Mouse (Mus musculus): Measurements from ENCODE around the gene Gm20518.

Gene Gm20518

DNA sequence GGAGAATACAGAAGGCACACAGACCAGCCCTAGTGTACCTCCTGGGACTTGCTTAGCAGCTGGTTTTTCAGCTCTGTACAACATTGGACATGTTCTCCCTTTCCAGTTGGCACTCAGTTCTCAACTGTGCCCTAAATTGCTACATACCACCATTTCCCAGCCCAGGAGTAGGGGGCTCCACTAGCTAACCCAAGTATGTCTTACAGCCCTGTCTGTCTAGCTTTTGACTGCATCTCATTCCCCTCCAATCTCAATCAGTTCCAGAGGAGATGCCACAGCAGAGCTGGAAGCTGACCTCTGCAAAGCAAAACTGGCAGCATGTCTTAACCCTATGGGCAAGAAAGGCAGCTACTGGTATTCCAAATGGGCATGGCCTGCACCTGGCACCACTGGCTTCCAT is 4.6 kb upstream of the Gm20518 start:
- DNase-seq (ENCODE audit: low read depth, low spot score): no peak

GRCm38 (mm10) chr16:17893923-17894322 is 2.5 kb upstream of the Gm20518 start, which contains the start of gene Tssk1:
Gene Tssk1 (plus strand): TSS chr16:17894223.
- no peak for DNase-seq (ENCODE audit: low read depth, low spot score)

GRCm38 (mm10) chr16:17892606-17893005 is 1.1 kb upstream of the Gm20518 start:
- no peak for DNase-seq (ENCODE audit: low read depth, low spot score)

DNA sequence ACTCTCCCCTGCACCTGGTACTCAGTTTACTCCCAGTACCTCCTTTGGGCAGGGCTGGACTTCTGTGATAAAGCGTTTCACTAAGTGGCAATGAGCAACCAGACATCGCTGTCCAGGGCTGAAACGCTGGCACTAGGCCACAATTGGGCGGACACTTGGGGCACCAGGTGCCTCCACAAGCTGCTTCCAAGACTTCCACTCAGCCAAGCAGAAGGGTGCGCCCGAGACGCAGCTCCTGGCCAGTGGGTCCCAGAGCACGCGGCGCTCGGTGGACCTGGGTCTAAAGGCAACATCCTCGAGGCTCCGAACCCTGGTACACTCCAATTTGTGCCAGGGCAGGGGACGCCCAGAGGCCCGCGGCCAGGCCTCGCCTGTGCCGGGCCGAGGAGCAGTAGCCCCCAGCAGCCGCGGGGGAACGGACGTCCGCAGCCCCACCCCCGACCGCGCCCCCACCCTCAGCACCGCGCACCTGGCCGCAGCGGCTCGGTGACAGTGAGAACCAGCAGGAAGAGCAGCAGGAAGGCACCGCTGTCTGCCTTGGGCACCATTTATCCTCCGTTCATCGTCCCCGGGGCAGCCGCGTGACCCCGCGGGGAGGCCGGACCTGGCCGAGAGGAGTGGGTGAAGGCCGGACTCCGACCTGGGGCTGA is 429 bp downstream of the Gm20518 start:
- DNase-seq (ENCODE audit: low read depth, low spot score): peak; percentile 35

- DNase-seq (ENCODE audit: low read depth, low spot score): no peak
Observed at GRCm38 (mm10) chr16:17890342-17890727, 1.1 kb downstream of the Gm20518 start.

- no peak for DNase-seq (ENCODE audit: low read depth, low spot score)
Observed at GRCm38 (mm10) chr16:17889689-17890341, 1.7 kb downstream of the Gm20518 start.

DNA sequence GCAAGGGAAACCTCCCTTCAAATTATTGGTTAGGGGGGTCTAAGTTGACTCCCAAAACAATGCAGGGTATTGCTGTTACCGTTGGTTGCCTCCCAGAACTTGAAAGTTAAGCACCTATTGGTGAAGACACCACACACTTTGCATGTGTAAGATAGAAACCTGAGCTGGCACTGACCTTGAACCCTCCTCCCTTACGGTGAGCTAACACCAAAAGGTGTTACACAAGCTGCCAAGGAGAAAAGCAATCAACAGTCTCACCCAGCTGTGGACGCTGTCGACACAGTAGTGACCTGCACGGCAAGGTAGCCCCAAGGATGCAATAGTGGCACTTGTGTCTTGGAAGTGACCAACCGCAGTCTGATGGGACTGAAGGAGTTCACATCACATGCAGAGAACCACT is 7.4 kb downstream of the Gm20518 start:
- no peak for DNase-seq (ENCODE audit: low read depth, low spot score)

DNA sequence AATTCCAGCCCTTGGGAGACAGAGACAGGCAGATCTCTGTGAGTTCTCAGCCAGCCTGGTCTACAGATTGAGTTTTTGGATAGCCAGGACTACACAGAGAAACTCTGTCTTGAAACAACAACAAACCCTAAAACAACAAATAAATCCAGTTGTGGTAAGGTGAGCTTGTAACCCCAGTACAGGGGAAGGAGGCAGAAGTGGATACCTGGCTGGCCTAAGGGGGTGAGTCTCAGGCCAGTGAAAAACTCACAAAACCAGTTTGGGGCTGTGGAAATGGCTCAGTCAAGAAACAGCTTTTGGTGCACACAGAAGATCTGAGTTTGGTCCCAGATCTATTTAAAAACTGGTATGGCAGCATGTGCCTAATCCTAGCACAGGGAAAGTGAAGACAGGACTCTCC is 9.3 kb downstream of the Gm20518 start:
- no peak for DNase-seq (ENCODE audit: low read depth, low spot score)

- DNase-seq (ENCODE audit: low read depth, low spot score): no peak
Observed at GRCm38 (mm10) chr16:17879571-17879970, 11.9 kb downstream of the Gm20518 start.

DNA sequence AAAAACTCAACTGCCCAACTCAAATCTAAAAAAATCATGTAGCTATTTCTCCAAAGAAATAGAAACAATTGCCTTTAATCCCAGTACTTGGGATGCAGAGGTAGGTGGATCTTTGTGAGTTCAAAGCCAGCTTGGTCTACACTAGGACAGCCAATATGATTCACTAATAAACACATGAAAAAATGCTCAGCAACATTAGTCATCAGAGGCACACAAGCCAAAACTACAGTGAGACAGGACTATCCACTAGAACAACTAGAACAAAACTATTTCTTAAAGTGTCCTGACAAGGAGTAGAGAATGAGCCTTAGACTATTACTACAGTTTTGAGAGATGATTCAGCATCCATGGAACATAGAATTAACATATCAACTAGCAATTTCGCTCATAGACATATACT is 15.4 kb downstream of the Gm20518 start:
- no peak for DNase-seq (ENCODE audit: low read depth, low spot score)

- no peak for DNase-seq (ENCODE audit: low read depth, low spot score)
Observed at GRCm38 (mm10) chr16:17875174-17875573, 16.3 kb downstream of the Gm20518 start.

DNA sequence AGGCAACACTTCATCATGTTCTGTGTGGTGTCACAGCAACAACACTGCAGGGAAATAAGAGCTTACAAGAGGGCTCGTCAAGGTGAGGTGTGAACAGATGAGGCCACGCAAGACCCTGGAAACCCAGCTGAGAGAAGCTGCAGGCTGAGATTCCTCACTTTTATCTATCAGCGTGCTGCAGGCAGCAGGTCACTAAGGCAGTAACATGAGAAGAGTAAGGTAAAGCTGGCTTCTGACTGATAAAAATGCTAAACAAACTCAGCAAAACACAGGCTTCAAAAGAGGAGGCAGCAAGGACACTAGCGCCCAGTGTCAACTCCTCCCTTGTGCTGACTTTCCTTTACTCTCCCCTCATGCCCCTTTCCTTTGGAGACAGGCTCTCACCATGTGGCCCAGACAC is 18.5 kb downstream of the Gm20518 start:
- DNase-seq (ENCODE audit: low read depth, low spot score): no peak

GRCm38 (mm10) chr16:17871248-17871647 is 20.2 kb downstream of the Gm20518 start:
- no peak for DNase-seq (ENCODE audit: low read depth, low spot score)

- DNase-seq (ENCODE audit: low read depth, low spot score): peak; percentile 11
Observed at GRCm38 (mm10) chr16:17865770-17866169, 25.7 kb downstream of the Gm20518 start.

DNA sequence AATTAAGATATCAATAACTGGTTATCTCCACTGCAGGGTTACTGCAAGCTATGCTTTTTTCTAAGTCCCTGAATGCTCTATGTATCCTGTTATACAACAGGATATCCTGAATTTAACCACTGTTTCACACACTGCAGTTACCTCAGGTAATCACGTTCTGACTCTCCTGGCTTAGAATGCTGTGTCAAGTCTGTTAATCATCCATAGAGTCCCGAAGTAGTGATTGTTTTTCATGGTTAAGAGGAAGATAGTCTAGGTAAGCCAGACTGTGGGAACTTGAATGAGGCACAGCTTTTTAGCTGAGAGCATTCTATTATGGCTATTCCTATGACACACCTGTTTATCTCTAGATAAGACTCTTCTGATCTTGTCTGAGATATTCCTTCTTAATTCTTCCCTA is 26.2 kb downstream of the Gm20518 start:
- no peak for DNase-seq (ENCODE audit: low read depth, low spot score)

GRCm38 (mm10) chr16:17858592-17858991 is 32.9 kb downstream of the Gm20518 start:
- peak; percentile 20 for DNase-seq (ENCODE audit: low read depth, low spot score)

GRCm38 (mm10) chr16:17857157-17857556 is 34.3 kb downstream of the Gm20518 start:
- DNase-seq (ENCODE audit: low read depth, low spot score): no peak

DNA sequence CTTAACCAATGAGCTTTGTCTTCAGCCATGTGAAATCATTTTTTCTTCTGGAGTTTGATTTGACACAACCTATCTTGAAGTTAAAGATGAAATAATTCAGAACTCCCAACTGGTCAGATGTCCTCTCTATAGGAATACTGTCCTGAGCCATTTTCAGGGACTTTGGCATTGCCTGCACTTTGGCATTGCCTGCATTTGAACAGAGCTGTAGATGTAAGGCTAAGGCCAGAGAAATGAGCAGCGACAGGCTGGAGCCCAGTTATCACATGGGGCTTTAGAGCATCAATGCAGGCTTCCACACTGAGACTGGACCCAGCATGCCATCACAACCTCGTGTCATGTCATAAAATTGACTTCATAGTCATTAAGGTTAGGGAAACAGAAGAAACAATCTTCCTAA is 38.2 kb downstream of the Gm20518 start:
- no peak for DNase-seq (ENCODE audit: low read depth, low spot score)

GRCm38 (mm10) chr16:17851860-17852259 is 39.6 kb downstream of the Gm20518 start:
- DNase-seq (ENCODE audit: low read depth, low spot score): no peak

DNA sequence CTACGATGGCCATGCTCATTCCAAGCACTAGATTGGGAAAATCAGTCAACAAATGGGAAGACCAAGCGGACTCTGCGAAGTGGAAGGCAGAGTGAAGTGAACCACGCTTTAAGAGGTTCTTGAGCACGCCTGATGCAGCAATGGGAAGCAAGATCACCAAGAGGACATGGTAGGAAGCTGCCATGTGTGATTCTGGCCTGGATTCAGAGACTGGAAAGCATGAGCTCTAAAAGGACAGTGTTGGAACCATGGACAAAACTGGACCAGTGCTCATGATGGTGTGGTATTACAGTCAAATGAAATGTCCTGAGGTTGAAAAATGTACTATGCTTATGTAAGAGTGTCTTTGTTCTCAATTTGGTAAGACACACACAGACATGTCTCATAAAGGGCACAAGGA is 40.1 kb downstream of the Gm20518 start:
- DNase-seq (ENCODE audit: low read depth, low spot score): no peak

GRCm38 (mm10) chr16:17849486-17849885 is 42.0 kb downstream of the Gm20518 start:
- DNase-seq (ENCODE audit: low read depth, low spot score): no peak

GRCm38 (mm10) chr16:17848928-17849327 is 42.5 kb downstream of the Gm20518 start:
- DNase-seq (ENCODE audit: low read depth, low spot score): peak; percentile 83

- no peak for DNase-seq (ENCODE audit: low read depth, low spot score)
Observed at GRCm38 (mm10) chr16:17848431-17848830, 43.0 kb downstream of the Gm20518 start.

Data from forelimb bud, embryonic 11.5 days (tissue).